Mouse (Mus musculus) gastrocnemius, adult 8-10 months (tissue): ENCODE measurements around the gene 9830107B12Rik. TPM values are rescaled to one million over a fixed set of nuclear protein-coding genes. Genes with fewer than 3 reads are reported as not detected.
"Not testable (repeated sequence)": the region's sequence is repeated elsewhere in the genome, so short reads cannot be mapped to it uniquely, and the experiment has no call there.

Source experiments
- DNase-seq, 2 experiments: peaks; one replicate each; pipeline ENCODE4 v3.0.0; 2022; ENCODE audit warnings: low spot score in 2 of 2
- total RNA-seq, 4 experiments: library from RNA; stranded (reverse); gene quantifications; 2 replicates each; pipeline ENCODE4 v1.2.4; 2022

Gene 9830107B12Rik
- total RNA-seq, result not detected

DNA sequence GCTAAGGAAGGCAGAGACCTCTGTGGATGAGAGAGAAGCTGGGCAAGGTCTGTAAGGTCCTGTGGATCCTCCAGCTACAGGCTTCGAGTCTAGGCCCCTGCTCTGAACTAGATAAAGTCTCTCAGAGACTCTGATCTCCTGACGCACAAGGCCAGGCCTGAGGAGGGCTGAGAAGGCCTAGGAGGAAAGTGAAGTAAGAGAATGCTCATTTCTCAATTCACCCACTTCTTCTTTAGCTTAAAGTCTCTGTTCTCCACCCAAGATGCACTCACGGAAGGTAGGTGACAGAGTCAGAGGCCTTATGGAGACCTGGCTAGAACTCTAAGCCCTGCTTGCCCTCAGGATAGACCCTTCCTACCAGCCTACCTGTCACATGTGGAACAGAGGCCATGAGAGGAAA lies at the start of gene 9830107B12Rik:
TSS of gene 9830107B12Rik (minus strand) at position 149 of the 400 bp plus-strand sequence.
- no peak for DNase-seq

DNA sequence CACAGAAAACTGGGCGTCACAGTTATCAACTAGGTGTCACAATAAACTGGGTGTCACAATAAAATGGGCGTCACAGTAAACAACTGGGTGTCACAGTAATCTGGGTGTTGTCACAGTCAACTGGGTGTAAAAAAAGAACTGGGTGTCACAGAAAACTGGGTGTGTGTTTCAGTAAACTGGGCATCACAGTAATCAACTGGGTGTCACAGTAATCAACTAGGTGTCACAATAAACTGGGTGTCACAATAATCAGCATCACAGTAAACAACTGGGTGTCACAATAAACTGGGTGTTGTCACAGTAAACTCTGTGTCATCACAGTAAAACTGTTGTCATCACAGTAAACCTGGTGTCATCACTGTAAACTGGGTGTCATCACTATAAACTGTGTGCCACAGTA lies 46.3 kb upstream of the 9830107B12Rik start:
- DNase-seq, result no peak

DNA sequence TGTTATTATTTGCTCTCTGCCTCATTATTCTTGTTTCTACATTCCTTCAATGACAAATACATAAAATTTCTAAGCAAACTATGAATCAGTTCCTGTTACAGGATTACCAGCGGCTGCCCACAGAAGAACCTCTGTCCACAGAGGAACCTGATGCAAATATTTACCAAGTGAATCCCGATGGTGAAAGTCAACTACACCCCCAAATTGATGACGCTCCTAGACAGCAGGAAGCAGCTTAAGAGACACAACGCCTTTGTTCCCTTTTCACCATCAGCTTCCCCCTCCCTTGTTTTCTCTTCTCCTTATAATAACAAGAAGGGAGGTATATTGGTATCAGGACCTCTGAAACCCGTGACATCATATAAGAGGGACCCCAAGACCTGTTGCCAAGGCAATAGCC lies 39.2 kb upstream of the 9830107B12Rik start:
- DNase-seq, result no peak

DNA sequence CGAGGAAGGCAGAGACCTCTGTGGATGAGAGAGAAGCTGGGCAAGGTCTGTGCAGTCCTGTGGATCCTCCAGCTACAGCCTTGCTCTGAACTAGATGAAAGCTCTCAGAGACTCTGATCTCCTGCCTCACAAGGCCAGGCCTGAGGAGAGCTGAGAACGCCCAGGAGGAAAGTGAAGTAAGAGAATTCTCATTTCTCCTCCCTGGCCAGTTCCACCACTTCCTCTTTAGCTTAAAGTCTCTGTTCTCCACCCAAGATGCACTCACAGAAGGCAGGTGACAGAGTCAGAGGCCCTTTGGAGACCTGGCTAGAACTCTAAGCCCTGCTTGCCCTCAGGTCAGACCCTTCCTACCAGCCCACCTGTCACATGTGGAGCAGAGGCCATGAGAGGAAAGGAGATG lies 21.0 kb upstream of the 9830107B12Rik start, which contains the start of gene A530064D06Rik:
TSS of gene A530064D06Rik (minus strand) at position 173 of the 400 bp plus-strand sequence.
- not testable (repeated sequence) for DNase-seq

DNA sequence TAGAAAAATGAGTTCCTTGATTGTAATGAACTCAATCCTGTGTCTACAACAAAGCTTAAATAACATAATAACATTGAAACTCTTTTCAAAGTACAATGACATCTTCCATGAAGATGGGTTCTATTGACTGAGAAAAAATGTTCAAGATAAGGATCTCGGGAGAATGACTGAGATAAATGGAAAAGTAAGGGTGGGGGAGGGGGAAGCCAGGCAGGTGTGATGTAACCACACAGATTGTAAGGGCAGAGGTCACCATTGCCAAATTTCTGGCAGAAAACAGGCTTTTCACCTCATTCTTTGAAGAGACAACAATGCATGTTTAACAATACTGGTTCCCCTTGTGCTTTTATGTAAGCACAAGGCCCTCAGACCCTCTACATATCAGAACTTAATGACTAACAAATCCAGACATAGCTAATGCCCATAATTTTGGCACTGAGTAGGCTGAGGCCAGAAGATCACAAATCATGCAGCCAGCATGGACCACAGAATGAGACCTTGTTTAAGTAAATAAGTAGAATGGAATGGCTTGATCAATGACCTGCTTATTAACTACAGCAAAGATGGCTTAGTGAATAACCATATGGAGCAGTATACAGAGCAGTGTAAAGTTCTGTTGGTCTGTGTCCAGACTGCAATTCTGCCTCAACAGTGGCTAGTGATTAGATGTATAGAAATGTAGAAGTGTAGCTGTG lies 11.5 kb upstream of the 9830107B12Rik start:
- DNase-seq, result no peak

DNA sequence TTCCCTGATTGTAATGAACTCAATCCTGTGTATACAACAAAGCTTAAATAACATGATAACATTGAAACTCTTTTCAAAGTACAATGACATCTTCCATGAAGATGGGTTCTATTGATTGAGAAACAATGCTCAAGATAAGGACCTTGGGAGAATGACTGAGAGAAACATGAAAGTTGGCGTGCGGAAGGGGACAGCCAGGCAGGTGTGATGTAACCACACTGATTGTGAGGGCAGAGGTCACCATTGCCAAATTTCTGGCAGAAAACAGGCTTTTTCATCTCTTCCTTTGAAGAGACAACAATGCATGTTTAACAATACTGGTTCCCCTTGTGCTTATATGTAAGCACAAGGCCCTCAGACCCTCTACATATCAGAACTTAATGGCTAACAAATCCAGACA lies 13.3 kb downstream of the 9830107B12Rik start:
- no peak for DNase-seq

DNA sequence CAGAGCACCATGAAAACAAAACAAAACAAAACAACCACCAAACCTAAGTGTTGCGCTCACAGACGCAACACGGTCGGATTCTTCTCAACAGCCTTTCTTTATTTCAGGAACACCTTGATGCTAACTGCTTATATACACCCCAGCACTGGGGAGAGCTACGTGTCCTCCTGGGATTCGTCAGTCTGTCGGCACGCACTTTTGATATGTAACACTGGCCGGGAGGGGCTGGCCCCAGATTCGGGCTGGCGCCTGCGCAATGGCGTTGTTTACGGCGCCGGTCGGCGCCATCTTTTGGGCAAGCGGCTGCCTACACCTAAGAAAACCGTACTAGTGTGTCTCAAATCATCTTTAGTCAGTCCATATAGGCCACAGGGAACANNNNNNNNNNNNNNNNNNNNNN lies 25.6 kb downstream of the 9830107B12Rik start:
- DNase-seq, result no peak

DNA sequence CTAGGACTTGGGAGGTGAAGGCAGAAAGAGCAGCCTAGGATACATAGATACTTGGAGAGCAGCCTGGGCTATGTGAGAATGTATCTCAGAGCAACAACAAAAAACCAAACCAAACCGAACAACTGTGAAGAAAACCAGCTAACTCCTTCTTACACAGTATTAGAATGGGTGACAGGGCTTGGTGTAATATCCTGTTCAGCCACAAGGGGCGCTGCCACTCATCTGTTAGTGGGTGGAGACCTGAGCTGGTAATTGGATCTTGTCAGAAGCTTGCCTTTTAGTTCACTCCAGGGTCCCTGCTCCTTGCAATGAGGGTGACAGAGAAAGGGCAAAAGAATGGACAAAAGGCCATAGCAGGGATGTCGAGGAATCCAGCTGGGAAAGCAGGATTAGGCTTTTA lies 26.4 kb downstream of the 9830107B12Rik start:
- DNase-seq, result peak; percentile 55 to 58

DNA sequence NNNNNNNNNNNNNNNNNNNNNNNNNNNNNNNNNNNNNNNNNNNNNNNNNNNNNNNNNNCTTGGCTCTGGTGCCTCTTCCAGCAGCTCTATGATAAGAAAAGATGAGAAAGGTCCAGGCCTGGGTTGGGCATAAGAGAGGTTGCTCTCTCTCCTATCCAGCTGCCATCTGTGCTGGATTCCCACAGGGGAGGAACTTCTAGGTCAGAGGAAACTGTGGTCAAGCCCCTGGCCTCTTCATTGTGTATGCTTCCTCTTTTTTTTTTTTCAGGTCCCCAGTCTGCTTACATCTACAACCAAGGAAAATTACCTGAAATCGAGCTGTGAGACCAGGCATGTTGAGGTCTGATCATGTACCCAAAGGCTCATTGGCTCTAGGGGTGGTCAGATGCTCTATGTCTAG lies 27.5 kb downstream of the 9830107B12Rik start:
- no peak for DNase-seq

DNA sequence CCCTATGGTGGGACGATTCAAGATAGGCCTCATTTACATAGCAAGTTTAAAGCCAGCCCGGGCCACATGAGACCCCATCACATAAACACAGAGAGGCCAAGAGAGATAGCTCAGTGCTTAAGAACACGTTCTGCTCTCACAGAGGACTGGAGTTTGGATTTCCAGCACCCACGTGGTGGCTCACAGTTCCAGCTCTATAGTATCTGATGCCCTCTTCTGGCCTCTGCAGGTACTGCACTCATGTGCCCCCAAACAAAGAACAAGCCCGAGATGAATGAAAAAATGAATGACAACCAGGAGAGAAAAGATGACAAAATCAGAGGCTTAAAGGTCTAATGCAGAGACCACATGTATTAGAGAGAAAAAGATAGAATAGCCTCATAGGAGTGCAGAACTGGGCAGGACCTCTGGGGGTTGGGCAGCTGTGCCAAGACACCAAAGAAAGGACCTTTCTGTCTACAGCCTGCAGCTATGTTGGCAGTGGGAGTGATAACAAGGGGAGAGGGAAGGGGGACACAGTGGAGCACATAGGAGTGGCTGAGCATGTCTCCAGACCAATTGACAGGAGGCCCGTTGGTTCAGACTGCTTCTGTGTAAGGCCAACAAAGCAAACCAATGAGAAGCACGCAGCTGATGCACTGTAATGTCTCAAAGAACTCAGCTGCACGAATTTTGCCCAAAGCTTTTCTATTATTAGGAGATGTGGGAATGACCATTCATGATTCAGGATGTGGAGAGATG lies 35.4 kb downstream of the 9830107B12Rik start:
- no peak for DNase-seq

DNA sequence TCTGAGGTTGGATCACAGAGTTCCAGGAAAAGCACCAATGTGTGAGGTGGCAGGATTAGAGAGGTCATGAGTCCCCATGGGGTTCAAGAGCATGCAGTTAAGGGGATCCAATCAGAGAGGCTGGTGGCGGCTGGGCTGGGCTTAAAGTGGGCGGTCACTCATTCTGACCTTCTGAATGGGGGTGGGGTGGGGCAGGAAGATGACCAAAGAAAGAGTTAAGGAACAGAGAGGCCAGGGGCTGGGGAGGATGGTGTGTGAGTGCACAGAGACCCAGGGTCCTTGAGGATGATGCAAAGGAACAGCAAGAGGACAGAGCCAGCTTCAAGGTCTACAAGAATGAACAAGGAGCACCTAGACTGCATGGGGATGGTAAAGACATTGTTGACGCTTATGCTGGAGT lies 37.5 kb downstream of the 9830107B12Rik start:
- DNase-seq, result no peak

DNA sequence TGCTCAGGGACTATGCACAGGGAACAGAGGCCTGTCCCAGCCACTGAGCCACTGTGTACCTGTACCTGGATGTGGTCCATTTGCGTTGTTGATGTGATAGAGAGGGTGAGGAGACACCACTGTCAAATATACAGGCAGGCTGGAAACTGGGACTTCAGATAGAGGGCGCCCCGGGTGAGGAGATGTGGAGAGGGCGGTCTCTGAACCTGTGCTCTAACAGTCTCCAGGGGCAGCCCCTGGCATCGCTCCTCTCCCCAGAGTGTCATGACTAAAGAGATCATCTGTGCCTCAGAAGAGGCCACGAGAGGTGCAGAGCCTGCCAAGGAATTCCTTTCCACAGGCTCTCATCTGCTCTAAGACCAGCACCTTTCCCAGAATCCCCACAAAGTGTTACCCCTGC lies 38.2 kb downstream of the 9830107B12Rik start:
- DNase-seq, result no peak

DNA sequence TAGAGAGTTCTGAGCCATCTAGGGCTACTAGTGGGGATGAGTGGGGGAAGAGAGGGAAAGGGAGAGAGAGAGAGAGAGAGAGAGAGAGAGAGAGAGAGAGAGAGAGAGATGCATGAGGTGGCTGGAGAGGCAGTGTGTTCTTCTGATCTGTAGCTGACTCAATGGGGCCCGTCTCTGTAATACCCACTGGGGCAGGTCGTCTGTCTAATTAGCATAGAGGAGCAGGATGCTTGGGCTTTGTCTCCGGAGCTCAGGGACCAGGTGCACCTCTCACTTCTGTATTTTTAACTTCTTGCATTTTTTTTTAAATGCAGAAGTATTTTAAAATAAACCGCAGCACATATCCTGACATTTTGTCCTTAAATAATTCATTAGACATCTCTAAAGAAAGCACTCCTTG lies 38.7 kb downstream of the 9830107B12Rik start:
- no peak for DNase-seq

DNA sequence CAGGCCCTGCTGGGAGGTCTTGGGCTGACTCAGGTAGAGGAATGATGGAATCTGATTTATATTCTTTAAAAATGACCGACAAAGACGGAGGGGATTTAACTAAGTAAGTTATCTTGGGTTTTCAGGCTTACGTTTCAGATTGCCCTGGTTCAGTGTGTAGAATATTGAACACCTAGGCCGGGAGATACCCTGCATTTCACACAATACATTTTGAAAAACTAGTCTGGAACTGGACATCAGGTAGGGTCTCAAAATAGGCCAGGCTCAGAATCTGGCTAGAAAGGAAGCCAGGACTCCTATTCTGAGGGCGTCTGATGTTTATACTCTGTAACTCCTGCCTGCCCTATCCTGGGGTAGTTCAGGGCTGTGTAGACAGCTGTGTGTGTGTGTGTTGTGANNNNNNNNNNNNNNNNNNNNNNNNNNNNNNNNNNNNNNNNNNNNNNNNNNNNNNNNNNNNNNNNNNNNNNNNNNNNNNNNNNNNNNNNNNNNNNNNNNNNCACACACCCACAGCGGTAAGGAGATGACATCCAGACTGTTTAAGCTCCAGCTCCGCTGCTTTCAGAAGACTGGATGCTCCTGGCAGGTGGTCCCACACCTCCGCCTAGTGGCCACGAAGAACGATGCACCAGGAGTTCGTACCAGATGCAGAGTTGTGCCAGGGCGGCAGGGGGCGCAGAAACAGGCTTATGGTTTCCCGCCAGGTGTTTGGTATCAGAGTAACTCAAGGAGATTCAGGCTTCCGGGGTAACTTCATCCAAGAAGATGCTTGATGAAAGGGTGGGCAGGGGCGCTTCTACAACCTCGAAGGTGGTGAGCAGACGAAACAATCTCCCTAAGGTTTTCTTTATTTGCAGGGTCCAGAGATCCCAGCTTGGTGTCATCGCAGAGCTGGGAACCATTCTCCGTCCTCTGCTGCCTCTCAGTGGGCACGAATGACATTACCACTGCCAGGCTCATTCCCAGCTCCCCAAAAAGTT lies 45.3 kb downstream of the 9830107B12Rik start:
- DNase-seq, result peak; percentile 68 to 71

DNA sequence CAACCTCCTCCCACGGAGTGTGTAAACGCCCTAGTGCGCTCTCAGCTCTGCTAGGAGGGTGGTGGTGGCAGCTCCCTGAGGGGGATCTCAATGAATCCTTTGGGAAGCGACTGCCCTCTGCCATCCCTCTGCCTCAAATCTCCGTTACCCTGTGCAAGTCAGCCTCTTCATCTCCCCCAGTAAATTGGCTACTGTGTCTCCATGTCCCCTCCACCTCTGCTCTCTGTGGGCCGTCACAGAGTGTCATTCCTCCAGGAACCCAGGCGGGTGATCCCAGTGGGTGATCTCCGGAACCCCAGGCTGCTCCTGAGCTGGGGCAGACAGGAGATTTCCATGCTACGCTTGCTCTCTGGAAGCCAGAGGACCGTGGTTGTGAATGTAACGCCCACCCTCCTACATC lies 46.8 kb downstream of the 9830107B12Rik start:
- no peak for DNase-seq

DNA sequence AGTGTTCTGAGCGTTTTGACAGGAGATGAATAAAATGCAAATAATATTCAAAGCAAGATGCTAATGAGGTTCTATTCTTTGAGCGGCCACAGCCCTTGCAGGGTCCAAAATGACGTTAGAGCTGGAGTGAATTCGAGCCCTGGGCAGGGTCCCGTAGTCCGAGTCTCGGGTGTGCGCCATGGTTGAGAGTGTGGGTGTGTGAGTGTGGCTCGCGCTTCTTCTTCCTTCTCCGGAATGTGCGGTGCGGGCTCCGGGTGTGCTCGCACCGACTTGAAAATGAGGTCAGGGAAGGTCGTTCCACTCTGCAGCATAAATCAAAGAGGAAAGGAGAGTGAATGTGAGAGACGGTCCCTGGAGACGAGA lies 47.6 kb downstream of the 9830107B12Rik start:
- no peak for DNase-seq

DNA sequence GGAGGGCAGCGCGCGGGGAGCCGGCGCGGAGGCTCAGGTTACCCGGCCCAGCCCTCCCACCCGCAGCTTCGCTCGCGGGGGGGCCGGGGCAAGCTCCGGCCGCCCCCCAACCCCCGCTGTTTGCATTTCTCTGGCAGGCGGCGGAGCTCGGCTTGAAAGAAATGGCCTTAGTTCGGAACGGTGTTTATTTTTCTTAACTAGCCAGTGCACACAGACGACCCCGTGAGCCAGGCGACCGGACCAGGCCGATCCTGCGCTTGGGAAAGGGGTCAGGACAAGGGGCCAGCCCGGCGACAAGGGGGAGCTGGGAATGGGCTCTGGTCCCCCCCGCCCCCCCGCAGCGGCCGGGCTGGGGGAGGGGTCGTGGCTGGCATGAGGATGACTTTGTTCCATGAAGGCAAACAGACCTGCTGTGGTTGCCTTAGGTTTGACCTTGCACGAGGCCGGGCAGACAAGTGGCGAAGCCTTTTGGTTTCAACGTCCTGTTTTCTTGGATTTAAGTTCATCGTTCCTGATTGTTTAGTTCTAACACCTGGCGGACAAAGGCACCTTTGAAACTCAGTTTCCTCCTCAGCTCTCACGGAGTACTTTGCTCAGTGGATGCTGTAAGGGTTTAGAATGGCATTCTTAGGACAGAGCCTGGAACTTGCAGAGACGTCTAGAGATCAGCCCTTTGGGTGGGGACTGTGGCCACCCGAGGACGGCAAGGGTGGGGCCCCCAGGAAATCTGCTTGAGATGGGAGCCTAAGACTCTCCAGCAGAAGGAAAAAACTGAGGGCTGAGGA lies 48.1 kb downstream of the 9830107B12Rik start:
- no peak for DNase-seq

DNA sequence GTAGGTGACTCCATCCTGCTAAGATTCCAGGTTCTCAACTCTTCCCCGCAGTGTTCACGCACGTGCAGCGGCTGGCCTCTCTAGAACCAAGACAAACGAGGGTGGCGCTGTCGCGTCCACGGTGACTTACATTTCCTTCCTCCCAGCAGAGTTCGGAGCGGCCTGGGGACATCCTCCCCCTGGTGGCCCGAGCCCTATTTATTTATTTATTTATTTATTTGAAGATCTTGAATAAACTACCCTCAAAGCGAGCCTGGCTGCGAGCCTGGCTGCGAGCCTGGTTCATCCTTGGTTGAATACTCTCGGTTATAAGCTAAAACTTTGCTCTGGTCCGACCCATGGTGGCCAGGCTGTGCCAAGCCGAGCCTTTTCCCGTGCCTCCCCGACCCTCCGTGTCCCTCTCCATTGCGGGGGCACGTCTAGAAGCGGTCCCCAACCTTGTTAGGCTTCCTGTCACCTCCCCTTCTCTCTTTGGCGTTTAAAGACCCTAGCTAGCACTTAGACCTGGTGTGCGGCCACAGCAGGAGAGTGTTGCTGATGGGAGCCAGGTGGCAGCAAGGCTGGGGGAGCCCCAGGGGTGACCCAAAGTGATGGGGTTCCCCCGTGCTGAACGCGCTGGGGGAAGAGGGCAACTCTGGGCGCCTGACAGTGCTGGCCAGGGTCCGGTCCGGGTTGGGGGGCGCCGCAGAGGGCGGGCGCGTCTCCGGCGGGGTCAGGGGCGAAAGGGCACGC lies 48.9 kb downstream of the 9830107B12Rik start:
- no peak for DNase-seq

DNA sequence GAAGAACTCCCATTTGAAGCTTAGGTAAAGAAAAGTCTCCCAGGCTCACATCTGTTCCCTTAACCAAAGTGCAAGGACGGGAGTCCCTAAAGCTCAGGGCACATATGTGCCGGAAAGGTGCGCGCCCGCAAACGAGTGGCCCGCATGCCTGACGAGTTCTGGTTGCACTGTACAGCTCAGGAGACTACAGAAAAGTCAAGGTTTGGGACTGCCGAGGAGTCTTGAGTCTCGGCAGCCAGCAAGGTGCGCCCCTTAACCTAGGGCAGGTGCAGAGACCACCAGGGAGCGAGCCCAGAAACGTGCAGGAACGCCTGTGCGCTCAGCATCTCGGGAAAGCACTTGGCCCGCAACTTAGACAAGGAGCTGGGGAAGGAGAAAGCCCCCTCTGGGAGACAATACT lies 49.7 kb downstream of the 9830107B12Rik start:
- DNase-seq, result no peak

DNA sequence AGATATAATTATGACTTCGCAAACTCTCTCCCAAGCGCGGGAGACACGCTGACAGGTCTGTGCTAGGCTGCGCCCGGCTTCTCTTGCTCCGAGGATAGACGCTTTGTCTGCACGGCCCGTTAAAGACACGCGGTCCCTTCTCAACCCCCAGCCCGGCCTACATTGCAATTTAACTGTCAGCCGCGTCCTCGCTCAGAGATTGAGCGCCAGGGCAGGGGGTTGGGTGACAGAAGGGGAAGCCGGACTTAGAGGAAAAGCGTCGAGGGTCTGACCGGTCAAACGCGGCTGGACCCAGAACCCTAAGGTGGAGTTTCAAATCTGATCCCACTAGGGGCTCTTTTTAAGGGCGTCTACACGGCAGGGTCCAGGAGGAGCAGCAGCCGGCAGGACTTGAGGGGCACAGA lies 50.3 kb downstream of the 9830107B12Rik start:
- no peak for DNase-seq
